Mouse (Mus musculus) brain, embryonic 14.5 days (tissue): ENCODE results near the gene Shld1.

Experiments used
- CTCF ChIP-seq: fragments of 200-500 bp; IDR thresholded peaks from 2 replicates; pipeline ENCODE4 v1.5.1; 2012; ENCODE audit warnings: inconsistent platforms, mild to moderate bottlenecking, moderate library complexity, borderline replicate concordance; ENCODE audit not compliant: insufficient read depth, insufficient read length; ENCODE audit errors: extremely low read depth
- POLR2A ChIP-seq: fragments of 200-500 bp; IDR thresholded peaks from 2 replicates; pipeline ENCODE4 v1.6.1; 2012; ENCODE audit warnings: mild to moderate bottlenecking, inconsistent platforms, borderline replicate concordance; ENCODE audit not compliant: poor library complexity, insufficient read depth, insufficient read length, severe bottlenecking; ENCODE audit errors: extremely low read depth

- TF ChIP-seq CTCF (no peak), POLR2A (no peak)
Measured at GRCm38 (mm10) chr2:132697695-132698094, 11.0 kb downstream of the Shld1 start.
